In genomic region chr10:58627569-58627968, GRCm38 (mm10) we compare ENCODE assay signal across 8 mouse cellular contexts. TPM values are rescaled to one million over a fixed set of nuclear protein-coding genes. Genes with fewer than 3 reads are reported as not detected.
DNase-seq lines count a peak whose midpoint lies in the region; ATAC-seq lines count a peak whose summit lies in the region.

No protein-coding gene starts in this region.

- H3K4me3 ChIP-seq in hindbrain, embryonic 15.5 days = no peak overlapping the region
- no peak overlapping the region for H3K4me3 ChIP-seq in limb, embryonic 12.5 days (replicated peaks)

- no peak for ATAC-seq in CD4-positive, CD25-positive, alpha-beta regulatory T cell, adult 4 months
- ATAC-seq in hindbrain, embryonic 15.5 days (ENCODE audit: low FRiP score, low read depth) = peak; percentile 41; the same call in 1 of the 2 replicates
- ATAC-seq in limb, embryonic 12.5 days (ENCODE audit: insufficient number of reproducible peaks, insufficient read depth, low FRiP score, low TSS enrichment, low read depth) = peak; percentile 16; the same call in 1 of the 2 replicates

- no peak overlapping the region for H3K4me2 ChIP-seq in hindbrain, embryonic 15.5 days
- no peak overlapping the region for H3K4me2 ChIP-seq in limb, embryonic 12.5 days

- DNase-seq in CD4-positive, CD25-positive, alpha-beta regulatory T cell, adult 2 months (ENCODE audit: low read depth, low spot score) = peak; percentile 12
- DNase-seq in thymus, postnatal 25 days = peak; percentile 4
- DNase-seq in thymus, postnatal 0 days (ENCODE audit: low spot score) = no peak
- DNase-seq in retina, postnatal 7 days (ENCODE audit: low read depth, low spot score) = peak; percentile 19
- DNase-seq in spleen, adult 12 weeks (ENCODE audit: low spot score) = no peak

- H3K9ac ChIP-seq in hindbrain, embryonic 15.5 days = no peak overlapping the region
- H3K9ac ChIP-seq in limb, embryonic 12.5 days (replicated peaks) = no peak overlapping the region

- no peaks in the 10 kb centered on the region for H3K27me3 ChIP-seq in hindbrain, embryonic 15.5 days
- no peaks in the 10 kb centered on the region for H3K27me3 ChIP-seq in limb, embryonic 12.5 days

- H3K27ac ChIP-seq in hindbrain, embryonic 15.5 days (replicated peaks) = no peak overlapping the region
- no peak overlapping the region for H3K27ac ChIP-seq in limb, embryonic 12.5 days

- no peaks in the 10 kb centered on the region for H3K36me3 ChIP-seq in hindbrain, embryonic 15.5 days
- H3K36me3 ChIP-seq in limb, embryonic 12.5 days = no peaks in the 10 kb centered on the region

- no peaks in the 10 kb centered on the region for H3K4me1 ChIP-seq in hindbrain, embryonic 15.5 days (replicated peaks)
- 0 out of 2 replicates have a peak, but pooled peaks cover 12% of the 10 kb centered on the region for H3K4me1 ChIP-seq in limb, embryonic 12.5 days (replicated peaks)

- H3K9me3 ChIP-seq in hindbrain, embryonic 15.5 days = no peaks in the 10 kb centered on the region
- H3K9me3 ChIP-seq in limb, embryonic 12.5 days = no peaks in the 10 kb centered on the region

RNA-seq across cellular contexts. Expression of gene Edar, which starts 47.9 kb away (rescaled TPM):
- not detected for polyA plus RNA-seq in CD4-positive, CD25-positive, alpha-beta regulatory T cell, adult 4 months (2017; shearing (Covaris generic))
- 1.4 and 1.5 TPM in 2 replicates for polyA plus RNA-seq in thymus, postnatal 0 days (2015; fragmentation: Nextera tagmentation; extraction: Ambion mirVana)
- 0.05 and 0.13 TPM in 2 replicates for polyA plus RNA-seq in hindbrain, embryonic 15.5 days (2015; fragmentation: Nextera tagmentation; extraction: Ambion mirVana)
- 1.6 and 2.5 TPM in 2 replicates for polyA plus RNA-seq in limb, embryonic 12.5 days (2016; fragmentation: Nextera tagmentation; extraction: Ambion mirVana)

Comparison
In these comparisons a context has a peak if more than half of its experiments do, and no peak if none do; other contexts are left out.
1. DNase-seq: peak in CD4-positive, CD25-positive, alpha-beta regulatory T cell, adult 2 months (single experiment), thymus, postnatal 25 days (single experiment) and retina, postnatal 7 days (single experiment); none in thymus, postnatal 0 days (single experiment) and spleen, adult 12 weeks (single experiment).